Mouse (Mus musculus) adrenal gland, postnatal 10 days (tissue): ENCODE results near the gene Gnai2. TPM values are rescaled to one million over a fixed set of nuclear protein-coding genes. Genes with fewer than 3 reads are reported as not detected.

Source experiments
- DNase-seq: peaks from one replicate; pipeline ENCODE4 v3.0.0; 2021; ENCODE audit warnings: mixed read lengths
- total RNA-seq, 2 experiments: library from RNA; stranded (reverse); gene quantifications; 2 replicates each; pipeline ENCODE4 v1.2.3; 2021

Gnai2 gene
- total RNA-seq, 2 experiments from 2014 or later: 292 to 327 TPM

DNA sequence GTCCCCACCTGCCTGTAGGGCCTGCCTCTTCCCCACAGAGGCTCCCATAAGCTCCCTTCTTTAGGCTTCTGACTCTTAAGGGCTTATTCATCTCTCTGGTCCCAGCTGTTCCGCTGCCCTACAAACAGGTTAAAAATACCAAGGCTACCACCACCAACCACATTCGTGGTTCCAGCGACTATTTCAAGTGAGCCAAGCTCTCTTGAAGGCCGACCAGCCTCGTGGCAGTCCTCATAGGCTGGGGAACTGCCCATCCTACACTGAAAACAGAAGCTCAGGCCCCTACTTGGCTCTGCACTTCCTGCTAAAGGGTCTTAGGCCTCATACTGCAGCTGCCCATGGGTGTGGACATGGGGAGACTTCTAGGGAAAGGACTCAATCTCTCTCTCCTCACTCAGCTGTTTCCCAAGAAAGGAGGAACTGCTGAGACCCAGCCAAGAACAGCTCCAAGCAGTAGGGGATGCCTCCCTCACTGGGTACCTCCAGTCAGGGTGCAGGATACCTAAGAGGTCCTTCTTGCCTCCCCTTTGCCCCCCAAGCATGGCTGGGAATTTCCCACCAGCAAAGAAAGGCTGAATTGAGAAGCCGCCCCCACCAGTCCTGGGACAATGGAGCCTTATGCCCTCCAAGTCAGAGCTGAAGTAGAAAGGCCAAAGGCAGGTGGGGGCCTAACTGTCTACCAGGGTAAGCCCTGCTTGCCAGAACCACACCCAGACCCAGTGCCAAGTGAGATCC lies 23.5 kb downstream of the Gnai2 start:
- no peak for DNase-seq

DNA sequence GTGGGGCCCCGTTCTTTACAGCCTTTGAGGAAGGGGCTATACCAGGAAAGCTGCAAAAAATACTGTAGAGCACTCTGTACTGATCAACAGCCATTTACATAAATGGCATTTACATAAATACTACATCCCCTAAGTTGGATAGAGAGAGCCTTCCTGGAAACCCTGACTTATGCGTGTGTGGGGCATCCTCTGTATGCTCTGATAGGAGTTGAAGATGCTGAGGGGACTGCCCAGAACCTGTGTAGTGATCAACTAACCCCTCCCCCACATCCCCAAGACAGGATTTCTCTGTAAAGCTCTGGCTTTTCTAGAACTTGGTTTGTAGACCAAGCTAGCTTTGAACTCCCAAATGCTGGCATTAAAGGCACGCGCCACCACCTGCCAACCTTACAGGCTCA lies 25.7 kb downstream of the Gnai2 start:
- no peak for DNase-seq

DNA sequence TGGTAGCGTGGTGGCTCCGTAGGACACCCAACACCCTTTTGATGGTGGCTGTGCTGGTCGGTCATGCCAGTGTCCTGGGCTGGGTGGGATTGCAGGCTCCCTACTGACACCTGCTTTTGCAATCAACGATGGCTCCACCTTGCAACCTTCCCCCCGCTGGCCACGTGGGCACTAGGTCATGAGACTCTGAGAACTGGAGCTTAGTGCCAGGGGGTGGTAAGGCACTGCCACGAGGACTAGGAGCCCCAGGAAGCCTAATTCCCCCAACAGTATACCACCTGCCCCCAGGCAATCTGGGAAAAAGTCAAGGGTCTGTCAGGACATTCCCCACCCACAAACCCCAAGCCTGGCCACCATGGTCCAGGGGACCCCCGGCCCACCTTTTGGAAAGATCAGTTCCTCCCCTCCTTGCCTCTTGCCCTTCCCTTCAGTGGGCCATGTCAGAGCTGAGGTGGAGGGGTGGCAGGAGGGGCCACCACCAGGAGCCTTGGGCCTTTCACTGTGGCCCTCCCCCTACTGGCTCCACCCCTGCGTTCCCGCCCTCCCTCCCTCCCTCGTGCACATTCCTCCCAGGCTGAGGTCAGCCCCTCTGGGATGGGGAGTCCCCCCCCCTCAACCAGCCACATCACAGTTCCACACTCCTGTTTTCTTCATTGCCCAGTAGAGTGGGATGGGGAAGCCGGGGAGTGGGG lies 26.3 kb downstream of the Gnai2 start, which contains the start of gene Sema3b:
Gene Sema3b, minus strand, starts transcription at position 489 of the 692 bp plus-strand sequence.
- no peak for DNase-seq

DNA sequence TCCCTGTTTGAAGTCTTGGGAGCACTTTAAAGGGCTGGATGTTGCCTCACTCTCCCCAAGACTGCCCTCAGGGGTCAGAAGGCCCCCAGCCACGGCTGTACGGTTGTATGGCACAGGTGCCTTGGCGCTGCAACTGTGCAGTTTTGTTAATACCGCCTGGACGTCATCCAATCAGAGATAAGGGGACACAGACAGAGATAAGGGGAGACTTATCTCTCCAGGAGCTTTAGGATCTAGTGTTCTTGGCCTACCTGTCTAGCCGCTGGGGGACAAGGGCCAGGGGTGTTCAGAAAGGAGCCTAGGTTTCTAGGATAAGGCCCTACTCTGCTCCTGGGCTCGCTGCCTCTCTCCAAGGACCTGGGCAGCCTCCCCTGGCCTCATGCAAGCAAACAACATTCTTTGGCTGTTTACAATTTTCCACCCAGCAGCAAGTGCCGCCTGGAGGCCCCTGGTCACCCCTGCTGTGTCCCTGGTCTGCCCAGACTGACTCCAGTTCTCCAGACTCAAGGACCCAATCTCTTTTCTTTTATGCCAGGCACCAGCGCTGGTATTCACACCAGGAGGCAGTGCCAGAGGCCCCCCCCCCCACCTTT lies 27.4 kb downstream of the Gnai2 start:
- DNase-seq: no peak

DNA sequence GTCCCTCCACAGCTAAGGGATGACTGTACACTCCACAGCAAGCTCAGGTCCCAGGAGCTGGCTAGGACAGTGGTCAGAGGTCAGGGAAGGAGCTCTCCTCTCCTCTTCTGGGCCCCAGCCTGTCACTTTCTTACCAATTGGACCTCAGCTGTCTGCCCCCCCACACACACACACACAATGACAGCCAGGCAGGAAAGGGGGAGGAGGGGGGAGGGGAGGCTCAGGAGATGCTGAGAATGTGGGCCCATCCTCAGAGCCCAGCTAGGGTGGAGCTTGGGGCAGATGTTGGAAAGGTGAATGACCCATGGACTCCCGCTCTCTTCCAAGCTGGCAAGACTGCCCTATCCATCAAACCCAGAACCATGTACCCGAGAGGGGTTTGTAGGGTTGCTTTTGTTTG lies 28.1 kb downstream of the Gnai2 start:
- no peak for DNase-seq

DNA sequence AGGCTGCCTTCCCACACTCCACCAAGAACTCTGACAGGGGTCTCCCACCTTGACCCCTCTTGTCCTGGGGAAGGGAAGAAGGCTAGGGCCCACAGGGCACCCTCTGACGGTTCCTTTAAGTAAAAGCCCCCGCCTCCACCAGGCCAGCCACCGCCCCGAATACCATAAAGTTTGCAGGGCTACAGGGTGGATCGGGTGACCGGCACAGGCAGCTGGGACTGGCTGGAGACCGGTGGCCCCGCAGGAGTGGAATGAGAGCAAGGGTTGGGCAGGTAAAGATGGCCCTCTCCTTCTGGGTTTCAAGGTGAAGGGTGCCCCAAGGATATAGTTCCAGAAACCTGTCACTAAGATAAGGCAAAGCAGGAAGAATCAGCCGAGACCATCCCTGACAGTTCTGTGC lies 28.6 kb downstream of the Gnai2 start:
- DNase-seq: no peak

DNA sequence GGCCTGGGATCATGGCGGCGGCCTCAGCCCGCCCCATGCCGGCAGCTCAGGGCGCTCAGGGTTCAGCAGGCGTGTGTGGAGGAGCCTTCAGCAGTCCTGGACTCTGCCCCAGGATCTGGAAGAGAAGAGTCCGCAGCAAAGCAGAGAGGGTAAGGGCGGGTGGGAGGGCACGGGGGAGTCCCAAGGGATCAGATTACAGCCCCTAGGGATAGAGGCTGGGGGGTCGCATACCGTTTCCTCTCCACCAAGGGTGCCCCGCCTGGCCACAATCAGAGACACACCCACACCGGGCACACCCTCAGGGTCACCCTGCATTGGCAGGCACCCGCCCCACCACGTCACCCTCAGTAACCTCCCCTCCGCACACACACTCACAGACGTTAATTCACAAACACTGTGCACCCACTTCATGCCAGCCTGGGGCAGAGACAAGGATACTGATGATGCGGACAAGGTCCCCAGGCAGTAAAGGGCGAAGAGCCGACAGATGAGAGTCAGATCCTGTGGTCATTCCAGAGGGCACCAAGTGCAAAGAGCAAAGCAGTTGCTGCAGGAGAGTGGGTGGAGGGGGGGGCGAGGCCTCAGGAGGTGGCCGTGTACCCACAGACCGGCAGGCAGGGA lies 30.0 kb downstream of the Gnai2 start:
- peak; percentile 70 for DNase-seq

DNA sequence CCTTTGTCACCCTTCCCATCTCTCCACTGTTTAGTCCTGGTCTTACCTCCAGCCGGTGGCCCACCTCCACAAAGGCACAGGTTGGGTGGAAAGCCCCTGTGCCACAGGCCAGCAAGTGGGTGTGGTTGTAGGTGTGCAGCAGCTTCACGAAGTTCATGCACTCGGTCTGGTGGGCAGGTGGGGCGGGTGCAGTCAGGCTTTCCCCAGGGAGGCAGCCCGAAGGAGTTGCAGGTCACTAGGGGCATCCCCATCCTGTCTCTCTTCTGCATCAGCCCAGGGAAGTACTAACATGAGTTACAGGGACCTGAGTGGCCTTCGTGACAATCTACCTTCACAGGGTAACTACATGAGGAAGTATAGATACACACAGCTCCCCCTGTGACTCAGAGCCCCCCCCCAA lies 31.9 kb downstream of the Gnai2 start:
- no peak for DNase-seq

DNA sequence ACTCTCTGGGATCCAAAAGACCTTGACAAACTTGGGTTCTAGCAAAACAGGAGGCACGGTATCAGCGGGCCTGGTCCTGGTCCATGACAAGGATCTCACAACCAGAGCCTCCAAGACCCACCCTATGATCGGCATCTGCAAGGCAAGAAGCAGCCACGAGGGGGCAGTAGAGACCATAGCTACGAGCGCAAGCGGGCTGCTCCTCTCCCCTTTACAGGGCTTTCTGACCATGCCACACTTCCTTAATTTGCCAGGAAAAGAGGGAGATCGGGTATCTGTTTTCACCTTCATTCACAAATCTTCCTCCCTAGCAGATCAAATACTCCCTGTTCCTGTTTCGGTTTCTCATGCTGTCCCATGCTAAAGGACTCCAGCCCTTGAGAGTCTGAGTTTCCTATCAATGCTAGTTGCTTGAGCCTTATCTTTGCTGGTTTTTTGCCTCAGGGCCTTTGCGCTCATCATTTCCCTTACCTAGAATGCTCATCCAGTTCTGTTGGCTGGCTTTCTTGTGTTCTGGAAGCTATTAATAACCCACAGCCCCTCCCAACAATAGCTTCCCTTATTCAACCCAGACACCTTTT lies 33.0 kb downstream of the Gnai2 start:
- DNase-seq: peak; percentile 98

DNA sequence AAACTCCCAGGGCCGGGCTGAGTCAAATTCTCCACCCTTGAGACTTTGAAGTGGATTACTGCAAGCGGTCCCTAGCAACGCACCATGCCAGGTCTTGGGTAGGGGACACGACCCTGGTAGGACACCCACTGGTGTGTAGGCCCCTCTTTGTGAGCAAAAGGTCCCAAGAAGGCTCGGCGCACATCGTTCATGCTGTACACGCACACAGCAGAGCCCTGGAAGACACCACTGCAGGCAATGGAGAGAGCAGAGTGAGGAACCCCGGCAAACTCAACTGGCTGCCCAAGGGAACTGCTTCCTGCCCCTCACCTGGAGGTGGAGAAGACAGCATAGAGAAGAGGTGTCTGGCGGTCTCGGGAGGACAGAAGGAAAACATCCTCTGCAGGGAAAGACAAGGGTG lies 33.9 kb downstream of the Gnai2 start:
- DNase-seq: no peak

DNA sequence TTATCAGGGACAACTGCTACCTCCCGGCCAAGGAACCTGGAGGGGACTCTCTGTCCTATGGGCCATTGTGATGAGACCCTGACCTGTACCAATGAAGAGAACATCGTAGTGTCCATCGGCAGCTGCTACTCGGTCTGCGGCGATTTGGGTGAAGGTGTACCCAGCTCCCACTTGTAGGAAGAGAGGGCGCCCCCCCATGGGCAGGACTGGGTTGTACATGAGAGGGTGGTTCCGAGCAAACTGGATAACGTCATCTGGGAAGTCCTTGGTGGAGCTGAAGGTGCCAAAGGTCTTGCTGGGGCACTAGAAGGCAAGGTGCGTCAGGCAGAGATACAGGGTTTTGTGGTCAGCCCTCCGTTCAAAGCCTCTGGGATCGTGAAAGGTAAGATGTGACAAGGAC lies 34.4 kb downstream of the Gnai2 start:
- DNase-seq: no peak

DNA sequence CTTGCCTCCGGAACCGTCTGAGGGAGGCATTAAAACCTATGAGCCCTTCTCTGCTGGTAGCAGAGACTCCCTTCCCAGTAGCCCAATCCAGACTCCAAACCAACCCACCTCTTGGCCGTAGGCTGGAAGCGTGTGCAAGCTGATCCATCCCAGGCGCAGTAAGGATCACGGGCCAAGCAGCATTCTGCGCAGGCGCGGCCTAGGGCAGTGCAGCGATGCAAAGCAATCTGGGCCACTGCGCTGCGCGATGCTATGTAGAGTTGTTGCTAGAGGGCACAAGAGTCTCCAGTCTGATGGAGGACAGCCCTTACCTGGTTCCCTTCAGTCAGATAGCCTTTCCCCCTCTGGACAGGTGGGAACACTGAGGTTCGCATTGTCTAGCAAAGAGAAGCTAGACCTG lies 35.3 kb downstream of the Gnai2 start:
- no peak for DNase-seq

DNA sequence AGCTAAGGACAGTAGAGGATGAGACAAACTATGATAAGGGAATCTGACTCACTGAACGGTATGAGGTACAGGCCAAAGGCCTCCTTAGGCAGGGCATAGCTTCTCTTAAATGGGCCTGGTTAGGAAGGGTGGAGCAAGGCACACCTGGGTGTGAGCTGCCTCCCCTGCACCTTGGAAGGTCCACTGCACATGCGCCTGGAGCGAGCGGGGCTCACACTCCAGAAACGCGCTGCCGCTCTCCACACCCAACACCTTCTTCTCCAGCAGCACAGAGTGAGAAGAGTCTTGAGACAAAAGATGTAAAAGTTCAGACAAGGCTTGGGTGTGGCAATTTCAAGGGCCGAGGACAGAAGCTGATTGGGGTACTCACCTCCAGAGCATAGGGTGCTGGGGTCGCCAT lies 35.7 kb downstream of the Gnai2 start:
- no peak for DNase-seq

DNA sequence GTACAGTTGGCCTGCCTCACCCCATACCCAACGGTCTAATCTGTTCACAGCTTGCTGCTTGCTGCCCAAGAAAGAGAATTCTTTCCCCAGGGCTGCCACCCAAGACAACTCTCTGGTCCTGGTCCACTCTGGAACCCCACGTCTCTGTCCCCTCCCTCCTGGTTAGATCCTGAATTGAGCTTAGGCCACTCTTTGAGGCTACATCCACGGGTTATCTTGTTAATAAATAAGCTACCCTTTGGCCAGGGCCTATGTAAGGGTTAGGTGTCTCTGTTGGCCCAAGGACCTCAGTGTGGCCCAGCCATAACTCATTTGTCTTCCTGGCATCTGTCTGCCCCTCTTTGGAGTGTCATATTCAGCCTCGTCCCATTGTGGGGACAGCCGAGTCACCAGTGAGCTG lies 36.8 kb downstream of the Gnai2 start:
- DNase-seq: no peak

DNA sequence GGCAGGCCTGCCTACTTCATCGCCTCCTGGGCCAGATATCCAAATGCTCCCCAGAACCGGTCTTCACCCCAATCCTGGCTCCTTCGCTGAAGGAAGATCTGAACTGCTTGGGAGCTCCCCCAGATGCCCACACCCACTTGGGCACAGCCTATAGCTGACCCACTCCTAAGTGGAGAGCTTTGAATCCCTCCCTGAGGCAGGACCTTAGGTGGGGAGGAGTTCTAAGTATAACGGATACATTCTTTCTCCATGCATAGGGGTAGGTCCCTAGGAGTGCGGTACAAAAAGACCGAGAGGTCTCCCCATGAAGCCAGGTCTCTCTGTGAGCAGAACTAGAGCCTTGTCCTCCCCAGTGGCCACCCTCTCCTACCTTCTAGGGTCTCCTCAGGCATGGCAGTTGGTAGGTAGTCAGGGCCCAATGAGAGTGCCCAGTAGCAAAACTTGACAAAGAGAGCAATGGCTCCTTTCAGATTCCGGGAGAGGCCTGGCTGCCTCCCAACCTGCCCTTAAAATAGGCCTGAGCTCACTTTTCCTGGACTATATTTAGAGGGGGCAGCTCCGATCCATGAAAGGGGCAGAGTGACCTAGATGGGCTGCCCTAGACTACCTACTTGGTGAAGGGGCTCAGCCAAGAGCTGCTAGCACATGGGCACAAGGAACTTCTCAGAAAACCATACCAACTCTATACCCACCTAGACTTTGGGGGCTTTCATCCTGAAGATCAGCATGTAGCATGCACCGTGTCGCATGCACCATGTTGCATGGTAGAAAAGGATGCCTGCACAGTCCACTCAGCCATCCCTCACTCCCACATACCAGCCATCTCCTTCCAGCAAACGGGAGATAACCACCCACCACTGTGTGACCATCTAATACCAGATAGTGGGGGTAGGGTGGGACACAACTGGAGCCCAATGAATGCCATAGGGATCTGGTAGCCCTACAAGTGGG lies 38.3 kb downstream of the Gnai2 start:
- no peak for DNase-seq

DNA sequence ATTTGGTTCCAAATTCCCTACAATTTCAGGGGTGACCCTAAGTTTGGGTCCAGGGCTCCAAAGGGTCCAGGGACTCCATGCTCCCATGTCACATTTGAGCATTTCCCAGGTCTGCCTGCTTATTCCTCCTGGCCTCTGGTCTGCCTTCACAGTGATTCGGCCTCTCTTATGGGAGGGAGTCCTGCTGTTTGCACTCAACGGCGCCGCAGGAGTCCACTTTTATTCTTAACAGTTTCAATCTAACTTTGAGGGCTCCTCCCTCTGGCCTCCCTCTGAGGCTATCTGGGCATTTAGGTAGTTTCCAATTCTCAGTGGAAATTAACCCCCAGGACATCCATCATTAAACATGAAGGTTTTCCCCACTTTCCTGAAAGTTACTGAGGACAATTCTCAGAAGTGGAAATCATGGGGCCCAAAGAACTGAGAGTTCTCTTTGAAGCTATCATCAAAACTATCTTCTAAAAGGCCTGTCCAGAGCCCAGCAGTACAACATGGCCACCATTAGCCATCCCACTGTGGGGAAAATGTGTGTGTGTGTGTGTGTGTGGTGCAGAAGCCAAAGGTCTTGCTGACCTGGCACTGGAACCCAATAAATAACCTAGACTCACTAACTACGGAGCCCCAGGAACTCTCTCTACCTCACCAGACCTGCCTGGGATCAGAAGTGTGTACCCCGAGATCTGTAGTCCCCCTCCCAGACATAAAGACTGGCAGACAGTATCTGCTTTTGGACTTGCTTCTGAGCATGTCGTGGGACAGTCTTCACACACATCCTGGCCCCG lies 40.7 kb downstream of the Gnai2 start:
- no peak for DNase-seq

DNA sequence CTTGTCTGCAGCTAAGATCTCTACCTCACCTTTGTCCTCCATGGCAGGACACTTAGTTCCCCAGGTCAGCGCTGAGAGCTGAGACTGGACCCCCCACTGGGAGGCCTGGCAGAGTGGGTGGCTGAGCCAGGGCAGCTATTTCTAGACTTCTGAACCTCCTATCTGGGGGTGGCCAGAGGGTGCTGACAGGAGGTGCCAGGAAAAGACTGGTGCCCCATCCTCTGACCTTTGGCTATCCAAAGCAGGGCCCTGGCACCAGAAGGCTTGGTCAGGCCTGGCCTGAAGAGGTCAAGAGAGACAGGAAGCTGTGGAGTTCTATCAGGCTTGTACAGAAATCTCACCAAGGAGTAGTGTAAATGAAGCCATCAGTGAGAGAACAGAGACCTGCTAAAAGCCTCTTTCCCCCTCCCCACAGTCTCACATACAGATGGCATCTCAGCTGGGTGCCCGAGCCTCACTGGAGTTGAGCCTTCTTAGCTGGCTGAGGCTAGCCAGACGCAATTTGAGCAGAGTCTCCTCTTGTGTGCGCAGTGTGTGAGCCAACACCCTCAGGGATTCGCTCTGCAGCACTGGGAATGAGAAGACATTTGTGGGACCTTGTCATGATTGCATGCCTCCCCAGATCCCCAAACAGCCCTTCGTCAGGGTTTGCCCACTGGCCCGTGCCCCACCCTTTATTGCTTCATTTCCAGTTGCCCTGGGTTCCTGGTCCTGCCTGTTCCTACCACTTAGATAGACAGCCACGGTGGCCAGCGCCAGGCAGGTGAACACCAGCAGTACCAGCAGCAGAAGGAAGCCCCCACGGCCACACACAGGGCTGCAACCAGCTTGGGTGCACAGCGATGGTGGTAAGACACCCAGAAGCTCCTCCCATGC lies 41.8 kb downstream of the Gnai2 start:
- no peak for DNase-seq

DNA sequence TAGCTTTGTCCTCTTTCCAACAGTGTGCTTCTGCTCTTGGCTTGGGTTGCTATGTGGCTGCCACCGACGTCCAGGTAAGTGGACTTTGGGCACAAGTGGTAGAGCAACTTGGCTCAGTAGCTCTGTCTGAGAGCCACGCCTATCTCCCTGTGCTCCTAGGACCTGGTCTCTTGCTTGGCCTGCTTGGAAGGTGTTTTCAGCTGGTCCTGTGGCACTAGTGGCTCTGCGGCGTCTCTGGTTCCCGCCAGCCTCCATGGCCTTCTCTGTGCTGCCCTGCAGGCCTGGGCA lies 44.5 kb downstream of the Gnai2 start:
- no peak for DNase-seq

DNA sequence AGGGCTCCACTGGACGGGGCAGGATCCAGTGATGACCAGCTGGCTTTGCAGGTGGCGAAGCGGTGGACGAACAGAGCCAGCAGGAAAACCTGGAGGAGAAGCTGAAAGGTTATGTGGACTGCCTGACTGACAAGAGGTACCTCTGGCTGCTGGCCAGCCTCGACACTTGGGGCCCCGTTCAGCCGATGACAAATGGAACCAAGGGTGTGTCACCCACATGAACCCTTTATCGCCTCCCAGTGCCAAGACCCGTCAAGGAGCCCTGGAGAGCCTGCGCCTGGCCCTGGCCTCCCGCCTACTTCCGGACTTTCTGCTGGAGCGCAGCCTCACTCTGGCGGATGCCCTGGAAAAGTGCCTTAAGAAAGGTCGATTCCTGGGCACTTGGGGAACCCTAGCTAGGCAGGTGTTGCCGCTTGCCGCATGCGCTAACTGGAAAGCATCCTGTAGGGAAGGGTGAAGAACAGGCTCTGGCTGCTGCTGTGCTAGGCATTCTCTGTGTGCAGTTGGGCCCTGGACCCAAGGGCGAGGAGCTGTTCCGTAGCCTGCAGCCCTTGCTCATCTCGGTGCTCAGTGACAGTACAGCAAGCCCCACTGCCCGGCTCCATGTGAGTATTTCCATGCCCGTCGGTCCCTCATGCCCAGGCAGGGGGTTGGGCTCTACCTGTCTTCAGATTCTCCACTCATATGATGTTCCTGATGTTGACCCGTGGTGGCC lies 45.0 kb downstream of the Gnai2 start:
- no peak for DNase-seq
